8 mouse cellular contexts compared by ENCODE assay signal in genomic region chr14:55635523-55636007, GRCm38 (mm10). TPM values are rescaled to one million over a fixed set of nuclear protein-coding genes. Genes with fewer than 3 reads are reported as not detected.
A peak's percentile ranks its signal among the peaks of the same experiment; 100 is the strongest.
DNase-seq lines count a peak whose midpoint lies in the region; ATAC-seq and TF ChIP-seq lines count a peak whose summit lies in the region.

Ipo4 (minus strand) TSS chr14:55635957.

- H3K4me2 ChIP-seq in forebrain, embryonic 14.5 days (ENCODE audit: low read length), result peak within 1 kb of the TSS; percentile 86
- peak within 1 kb of the TSS; percentile 93 for H3K4me2 ChIP-seq in neural tube, embryonic 15.5 days

- intact Hi-C loops in heart, postnatal 14 days (cut with DNase I), result no loop called here

- 2% methylated on average over 33 of the region's 33 CpGs for WGBS in forebrain, embryonic 14.5 days
- 1% methylated on average over 28 of the region's 33 CpGs for WGBS in neural tube, embryonic 15.5 days

- H3K4me1 ChIP-seq in ES-Bruce4 (ENCODE audit: control insufficient read depth, insufficient read depth, low read length), result peaks cover 4% of the 10 kb centered on the region
- H3K4me1 ChIP-seq in forebrain, embryonic 14.5 days (ENCODE audit: control insufficient read depth, insufficient read depth, low read length), result peaks cover 5% of the 10 kb centered on the region; the same call in 1 of the 2 replicates
- peaks cover 32% of the 10 kb centered on the region for H3K4me1 ChIP-seq in neural tube, embryonic 15.5 days

- peak within 1 kb of the TSS; percentile 64 for H3K4me3 ChIP-seq in ES-Bruce4 (ENCODE audit: low read depth, low read length)
- peak within 1 kb of the TSS; percentile 58 for H3K4me3 ChIP-seq in forebrain, embryonic 14.5 days (ENCODE audit: low read depth, low read length)
- peak within 1 kb of the TSS; percentile 82 for H3K4me3 ChIP-seq in neural tube, embryonic 15.5 days (replicated peaks)

- no peaks in the 10 kb centered on the region for H3K27me3 ChIP-seq in ES-Bruce4 (ENCODE audit: control insufficient read depth, insufficient read depth, low read length, poor library complexity, severe bottlenecking)
- H3K27me3 ChIP-seq in forebrain, embryonic 14.5 days (replicated peaks; ENCODE audit: control insufficient read depth, insufficient read depth, low read length), result no peaks in the 10 kb centered on the region
- no peaks in the 10 kb centered on the region for H3K27me3 ChIP-seq in neural tube, embryonic 15.5 days (replicated peaks)

- TF ChIP-seq CTCF in ES-Bruce4 (IDR thresholded peaks at IDR 0.05; ENCODE audit: low read depth, low read length), result no peak

- H3K27ac ChIP-seq in ES-Bruce4 (ENCODE audit: insufficient read depth, low read length), result no peak within 1 kb of the TSS
- peak within 1 kb of the TSS; percentile 77 for H3K27ac ChIP-seq in forebrain, embryonic 14.5 days (ENCODE audit: low read depth, low read length)
- H3K27ac ChIP-seq in neural tube, embryonic 15.5 days (replicated peaks), result peak within 1 kb of the TSS; percentile 85

- peaks cover 17% of the 10 kb centered on the region for H3K36me3 ChIP-seq in ES-Bruce4 (ENCODE audit: control insufficient read depth, insufficient read depth, low read length, poor library complexity, severe bottlenecking)
- peaks cover 81% of the 10 kb centered on the region for H3K36me3 ChIP-seq in forebrain, embryonic 14.5 days (ENCODE audit: control insufficient read depth, insufficient read depth, low read length)
- peaks cover 69% of the 10 kb centered on the region for H3K36me3 ChIP-seq in neural tube, embryonic 15.5 days

- no peak for TF ChIP-seq POLR2A in ES-Bruce4 (IDR thresholded peaks at IDR 0.05; ENCODE audit: insufficient read depth, low read length)

- DNase-seq in forebrain, embryonic 14.5 days (ENCODE audit: low spot score), result peak; percentile 96
- peak; percentile 85 to 91 for DNase-seq in heart, postnatal 14 days
- DNase-seq in layer of hippocampus, adult 11-12 months (ENCODE audit: low spot score), result peak; percentile 90
- DNase-seq in lung, adult 18-20 months, result peak; percentile 90 to 93
- peak; percentile 88 for DNase-seq in testis, postnatal 14 days (ENCODE audit: low spot score)

- TF ChIP-seq EP300 in ES-Bruce4 (IDR thresholded peaks at IDR 0.05; ENCODE audit: insufficient read depth, low read depth, low read length), result no peak

- H3K9me3 ChIP-seq in ES-Bruce4 (replicated peaks; ENCODE audit: control insufficient read depth, insufficient read depth, low read length, poor library complexity, severe bottlenecking), result no peaks in the 10 kb centered on the region
- H3K9me3 ChIP-seq in forebrain, embryonic 14.5 days (replicated peaks; ENCODE audit: control insufficient read depth, low read length), result no peaks in the 10 kb centered on the region
- H3K9me3 ChIP-seq in neural tube, embryonic 15.5 days (replicated peaks), result no peaks in the 10 kb centered on the region

- peak; percentile 84 for ATAC-seq in cerebellum, adult (ENCODE audit: insufficient number of reproducible peaks, low FRiP score, low TSS enrichment)
- peak; percentile 93 for ATAC-seq in forebrain, embryonic 14.5 days
- peak; percentile 88 for ATAC-seq in neural tube, embryonic 15.5 days (ENCODE audit: low FRiP score)

- H3K9ac ChIP-seq in ES-Bruce4 (ENCODE audit: low read depth, poor library complexity, severe bottlenecking), result peak within 1 kb of the TSS; percentile 70
- peak within 1 kb of the TSS; percentile 70 for H3K9ac ChIP-seq in forebrain, embryonic 14.5 days (ENCODE audit: low read length)
- H3K9ac ChIP-seq in neural tube, embryonic 15.5 days (replicated peaks), result peak within 1 kb of the TSS; percentile 76

RNA-seq across cellular contexts. Expression of gene Ipo4, which starts in this region (rescaled TPM):
- 69.4 and 88.5 TPM in 2 replicates for polyA plus RNA-seq in ES-Bruce4 (2011; ENCODE audit: insufficient read depth, insufficient read length, low read depth, missing spikeins)
- 80.8 and 82.5 TPM in 2 replicates for polyA plus RNA-seq in forebrain, embryonic 14.5 days (2014; fragmentation: Nextera tagmentation; extraction: Ambion mirVana)
- total RNA-seq in heart, postnatal 14 days (2021), result 10 to 100 TPM; 41.4 to 49.9 TPM
- 110 and 121 TPM in 2 replicates for polyA plus RNA-seq in neural tube, embryonic 15.5 days (2015; fragmentation: Nextera tagmentation; extraction: Ambion mirVana)
